Mouse (Mus musculus): ENCODE data around the gene Psma6.

GRCm38 (mm10) chr12:55376956-55377609 lies 6.9 kb upstream of the Psma6 start:
- TF ChIP-seq CTCF (IDR thresholded peaks at IDR 0.05; ENCODE audit: extremely low read depth, insufficient read depth, insufficient read length, insufficient replicate concordance) (no peak), POLR2A (IDR thresholded peaks at IDR 0.05; ENCODE audit: low read depth, low read length) (no peak)

Measured in spleen, adult 2 months (tissue).